Mouse (Mus musculus) midbrain, embryonic 11.5 days (tissue): Measurements from ENCODE around the gene Ell3. TPM values are rescaled to one million over a fixed set of nuclear protein-coding genes. Genes with fewer than 3 reads are reported as not detected.

Experiments
- ATAC-seq: fragments of 200-750 bp; cut with Nextera tagmentation; 2 replicates; pipeline ENCODE4 v1.8.0; 2017; ENCODE audit warnings: moderate TSS enrichment, moderate library complexity; ENCODE audit not compliant: low FRiP score
- DNase-seq: peaks from one replicate; pipeline ENCODE4 v3.0.0; 2015; ENCODE audit warnings: low spot score; ENCODE audit errors: missing footprints
- H3K27ac ChIP-seq: fragments of 300-500 bp; sonication (generic); 2 replicates; pipeline ENCODE4 v1.5.1; 2014; ENCODE audit warnings: low read depth, low read length
- H3K27me3 ChIP-seq: fragments of 300-500 bp; sonication (generic); 2 replicates; pipeline ENCODE4 v1.6.1; 2014; ENCODE audit warnings: mild to moderate bottlenecking, low read length, moderate library complexity, mixed read lengths; ENCODE audit not compliant: control insufficient read depth, insufficient read depth
- H3K36me3 ChIP-seq: fragments of 300-500 bp; sonication (generic); 2 replicates; pipeline ENCODE4 v1.6.1; 2014; ENCODE audit warnings: mild to moderate bottlenecking, low read length, moderate library complexity, mixed read lengths; ENCODE audit not compliant: control insufficient read depth, insufficient read depth
- H3K4me1 ChIP-seq: fragments of 300-500 bp; sonication (generic); 2 replicates; pipeline ENCODE4 v1.6.1; 2014; ENCODE audit warnings: low read length; ENCODE audit not compliant: control insufficient read depth, insufficient read depth
- H3K4me2 ChIP-seq: fragments of 300-500 bp; sonication (generic); 2 replicates; pipeline ENCODE4 v1.6.1; 2014; ENCODE audit warnings: mild to moderate bottlenecking, moderate library complexity
- H3K4me3 ChIP-seq: fragments of 300-500 bp; sonication (generic); 2 replicates; pipeline ENCODE4 v1.5.1; 2014; ENCODE audit warnings: low read depth, low read length
- H3K9ac ChIP-seq: fragments of 300-500 bp; sonication (generic); 2 replicates; pipeline ENCODE4 v1.6.1; 2014; ENCODE audit warnings: low read length
- H3K9me3 ChIP-seq: fragments of 300-500 bp; sonication (generic); 2 replicates; pipeline ENCODE4 v1.6.1; 2016; ENCODE audit warnings: low read length; ENCODE audit not compliant: control insufficient read depth
- WGBS: fragments of 180-500 bp; shearing (Covaris S2); extraction: QIAGEN DNeasy Blood & Tissue Kit; methylation state at CpG from one replicate; pipeline ENCODE4 v1.1.7; 2014; 5-methylcytosine and 5-hydroxymethylcytosine counted together
- polyA plus RNA-seq: library from polyadenylated mRNA; unstranded; fragments of >200 nt; fragmentation: Nextera tagmentation; extraction: Ambion mirVana; gene quantifications from 2 replicates; pipeline ENCODE4 v1.2.1, GENCODE M21; 2014

The Ell3 gene
- polyA plus RNA-seq, 1 experiment from 2014 or later, result 2.2 TPM

- 0 out of 2 replicates have a peak, but pooled peaks cover 5% of the 10 kb centered on the region for H3K36me3 ChIP-seq
- H3K9me3 ChIP-seq, result no peaks in the 10 kb centered on the region
- peak overlapping the region; percentile 97 for H3K9ac ChIP-seq
- H3K4me2 ChIP-seq, result peak overlapping the region; percentile 95
- peak; percentile 69 for ATAC-seq
- H3K27ac ChIP-seq, result peak overlapping the region; percentile 85
- peak overlapping the region; percentile 98 for H3K4me3 ChIP-seq
- WGBS, result under 1% methylated on average over 47 of the region's 54 CpGs
- H3K4me1 ChIP-seq, result peaks cover 11% of the 10 kb centered on the region
- peak; percentile 91 for DNase-seq
- no peaks in the 10 kb centered on the region for H3K27me3 ChIP-seq
Measured at GRCm38 (mm10) chr2:121449545-121450011, 5.5 kb upstream of the Ell3 start.

GRCm38 (mm10) chr2:121448739-121449535 is 4.9 kb upstream of the Ell3 start, which contains the start of gene Serf2:
Serf2 (plus strand) TSS chr2:121449195.
- Histone ChIP-seq H3K4me1 (peaks cover 11% of the 10 kb centered on the region), H3K4me3 (peak within 1 kb of the TSS; percentile 98), H3K9me3 (no peaks in the 10 kb centered on the region), H3K9ac (peak within 1 kb of the TSS; percentile 97), H3K27me3 (no peaks in the 10 kb centered on the region), H3K27ac (peak within 1 kb of the TSS; percentile 85), H3K4me2 (peak within 1 kb of the TSS; percentile 95), H3K36me3 (0 out of 2 replicates have a peak, but pooled peaks cover 4% of the 10 kb centered on the region)
- DNase-seq (peak; percentile 100), ATAC-seq (peak; percentile 99)
- WGBS, result under 1% methylated on average over 62 of the region's 74 CpGs

GRCm38 (mm10) chr2:121448136-121448535 is 4.1 kb upstream of the Ell3 start:
- Histone ChIP-seq H3K4me1 (peaks cover 11% of the 10 kb centered on the region), H3K9me3 (no peaks in the 10 kb centered on the region), H3K27ac (peak overlapping the region; percentile 65; the same call in 1 of the 2 replicates), H3K9ac (peak overlapping the region; percentile 61), H3K4me3 (peak overlapping the region; percentile 98), H3K4me2 (peak overlapping the region; percentile 68), H3K27me3 (peaks cover under 1% of the 10 kb centered on the region; the same call in 1 of the 2 replicates), H3K36me3 (0 out of 2 replicates have a peak, but pooled peaks cover 4% of the 10 kb centered on the region)
- WGBS, result 20% methylated on average over 9 of the region's 9 CpGs
- DNase-seq (no peak), ATAC-seq (no peak)

- 96% methylated on average over 3 of the region's 3 CpGs for WGBS
- Histone ChIP-seq H3K36me3 (0 out of 2 replicates have a peak, but pooled peaks cover 4% of the 10 kb centered on the region), H3K4me3 (no peak overlapping the region), H3K9ac (no peak overlapping the region), H3K27me3 (peaks cover 12% of the 10 kb centered on the region), H3K9me3 (no peaks in the 10 kb centered on the region), H3K4me1 (peaks cover 17% of the 10 kb centered on the region), H3K27ac (no peak overlapping the region), H3K4me2 (no peak overlapping the region)
- no peak for ATAC-seq
- no peak for DNase-seq
Measured at GRCm38 (mm10) chr2:121447006-121447405, 2.9 kb upstream of the Ell3 start.

GRCm38 (mm10) chr2:121446506-121446905 is 2.4 kb upstream of the Ell3 start:
- no peak overlapping the region for H3K9ac ChIP-seq
- no peak for ATAC-seq

GRCm38 (mm10) chr2:121445117-121445516 is 1.0 kb upstream of the Ell3 start:
- DNase-seq, result no peak
- Histone ChIP-seq H3K9me3 (no peaks in the 10 kb centered on the region), H3K4me3 (no peak overlapping the region), H3K4me2 (no peak overlapping the region), H3K9ac (no peak overlapping the region), H3K27ac (no peak overlapping the region), H3K27me3 (peaks cover 22% of the 10 kb centered on the region), H3K4me1 (peaks cover 12% of the 10 kb centered on the region), H3K36me3 (no peaks in the 10 kb centered on the region)
- WGBS, result 87% methylated on average over 3 of the region's 3 CpGs
- no peak for ATAC-seq

More at GRCm38 (mm10) chr2:121446506-121446905, 2.4 kb upstream of the Ell3 start:
- H3K27me3 ChIP-seq, result peaks cover 17% of the 10 kb centered on the region
- WGBS, result 83% methylated on average over 4 of the region's 4 CpGs
- H3K4me1 ChIP-seq, result peaks cover 20% of the 10 kb centered on the region
- no peak overlapping the region for H3K4me2 ChIP-seq
- 0 out of 2 replicates have a peak, but pooled peaks cover 4% of the 10 kb centered on the region for H3K36me3 ChIP-seq
- H3K9me3 ChIP-seq, result no peaks in the 10 kb centered on the region
- H3K27ac ChIP-seq, result no peak overlapping the region
- no peak for DNase-seq
- no peak overlapping the region for H3K4me3 ChIP-seq

GRCm38 (mm10) chr2:121443068-121443349 is 1.1 kb downstream of the Ell3 start:
- Histone ChIP-seq H3K9ac (no peak overlapping the region), H3K4me2 (peak overlapping the region; percentile 63; the same call in 1 of the 2 replicates), H3K9me3 (no peaks in the 10 kb centered on the region), H3K36me3 (peaks cover 4% of the 10 kb centered on the region; the same call in 1 of the 2 replicates), H3K4me3 (no peak overlapping the region), H3K27ac (no peak overlapping the region), H3K4me1 (peaks cover 9% of the 10 kb centered on the region), H3K27me3 (peaks cover 22% of the 10 kb centered on the region)
- WGBS, result 22% methylated on average over 8 of the region's 8 CpGs
- DNase-seq (no peak), ATAC-seq (no peak)

- Histone ChIP-seq H3K27ac (no peak overlapping the region), H3K9ac (peak overlapping the region; percentile 40), H3K4me1 (peaks cover 9% of the 10 kb centered on the region), H3K9me3 (no peaks in the 10 kb centered on the region), H3K36me3 (peaks cover 7% of the 10 kb centered on the region; the same call in 1 of the 2 replicates), H3K4me2 (peak overlapping the region; percentile 63), H3K27me3 (peaks cover 22% of the 10 kb centered on the region), H3K4me3 (peak overlapping the region; percentile 33)
- ATAC-seq, result peak; percentile 69; the same call in 1 of the 2 replicates
- WGBS, result 2% methylated on average over 30 of the region's 30 CpGs
- peak; percentile 90 for DNase-seq
Measured at GRCm38 (mm10) chr2:121442259-121443067, 1.6 kb downstream of the Ell3 start.
